Mouse (Mus musculus) midbrain, embryonic 15.5 days (tissue): ENCODE measurements around the gene Ogdh. TPM values are rescaled to one million over a fixed set of nuclear protein-coding genes. Genes with fewer than 3 reads are reported as not detected.
A peak's percentile ranks its signal among the peaks of the same experiment; 100 is the strongest.

Experiments
- ATAC-seq: fragments of 200-750 bp; cut with Nextera tagmentation; replicated peaks from 2 replicates; pipeline ENCODE4 v1.8.0; 2017; ENCODE audit warnings: moderate TSS enrichment
- H3K27ac ChIP-seq: fragments of 300-500 bp; sonication (generic); 2 replicates; pipeline ENCODE4 v1.5.1; 2015; ENCODE audit warnings: mild to moderate bottlenecking, inconsistent platforms
- H3K27me3 ChIP-seq: fragments of 300-500 bp; sonication (generic); replicated peaks from 2 replicates; pipeline ENCODE4 v1.6.1; 2015; ENCODE audit warnings: inconsistent platforms
- H3K36me3 ChIP-seq: fragments of 300-500 bp; sonication (generic); replicated peaks from 2 replicates; pipeline ENCODE4 v1.6.1; 2015; ENCODE audit warnings: inconsistent platforms
- H3K4me1 ChIP-seq: fragments of 300-500 bp; sonication (generic); 2 replicates; pipeline ENCODE4 v1.6.1; 2015; ENCODE audit warnings: inconsistent platforms
- H3K4me2 ChIP-seq: fragments of 300-500 bp; sonication (generic); 2 replicates; pipeline ENCODE4 v1.6.1; 2015; ENCODE audit warnings: inconsistent platforms, mild to moderate bottlenecking, moderate library complexity
- H3K4me3 ChIP-seq: fragments of 300-500 bp; sonication (generic); 2 replicates; pipeline ENCODE4 v1.5.1; 2015; ENCODE audit warnings: mild to moderate bottlenecking, inconsistent platforms
- H3K9ac ChIP-seq: fragments of 300-500 bp; sonication (generic); 2 replicates; pipeline ENCODE4 v1.6.1; 2015; ENCODE audit warnings: mild to moderate bottlenecking, inconsistent platforms
- H3K9me3 ChIP-seq: fragments of 300-500 bp; sonication (generic); 2 replicates; pipeline ENCODE4 v1.6.1; 2016; ENCODE audit warnings: inconsistent platforms
- WGBS: fragments of 180-500 bp; shearing (Covaris S2); methylation state at CpG from one replicate; pipeline ENCODE4 v1.1.7; 2015; ENCODE audit warnings: mixed read lengths; 5-methylcytosine and 5-hydroxymethylcytosine counted together
- polyA plus RNA-seq: library from polyadenylated mRNA; unstranded; fragments of >200 nt; fragmentation: Nextera tagmentation; extraction: Ambion mirVana; gene quantifications from 2 replicates; pipeline ENCODE4 v1.2.1, GENCODE M21; 2015

The Ogdh gene
- polyA plus RNA-seq, 1 experiment from 2014 or later, result 126 TPM

- Histone ChIP-seq H3K4me2 (peak within 1 kb of the TSS; percentile 88), H3K9ac (peak within 1 kb of the TSS; percentile 96), H3K27ac (peak within 1 kb of the TSS; percentile 87), H3K27me3 (no peaks in the 10 kb centered on the region), H3K4me3 (peak within 1 kb of the TSS; percentile 97), H3K36me3 (peaks cover 22% of the 10 kb centered on the region; the same call in 1 of the 2 replicates), H3K9me3 (no peaks in the 10 kb centered on the region), H3K4me1 (peaks cover 30% of the 10 kb centered on the region)
- peak; percentile 97 for ATAC-seq
- under 1% methylated on average over 39 of the region's 39 CpGs for WGBS
Observed at GRCm38 (mm10) chr11:6274387-6275093, 16.9 kb upstream of the Ogdh start, which contains the start of gene Tmed4. Tmed4 (minus strand) TSS chr11:6274870.

GRCm38 (mm10) chr11:6275094-6275484 lies 16.3 kb upstream of the Ogdh start:
- WGBS, result 25% methylated on average over 7 of the region's 7 CpGs
- no peak for ATAC-seq
- H3K9ac ChIP-seq, result peak overlapping the region; percentile 43
- no peaks in the 10 kb centered on the region for H3K27me3 ChIP-seq
- H3K4me3 ChIP-seq, result peak overlapping the region; percentile 97
- no peaks in the 10 kb centered on the region for H3K9me3 ChIP-seq
- H3K27ac ChIP-seq, result peak overlapping the region; percentile 87
- H3K36me3 ChIP-seq, result peaks cover 19% of the 10 kb centered on the region; the same call in 1 of the 2 replicates
- peak overlapping the region; percentile 88 for H3K4me2 ChIP-seq
- H3K4me1 ChIP-seq, result peaks cover 30% of the 10 kb centered on the region

DNA sequence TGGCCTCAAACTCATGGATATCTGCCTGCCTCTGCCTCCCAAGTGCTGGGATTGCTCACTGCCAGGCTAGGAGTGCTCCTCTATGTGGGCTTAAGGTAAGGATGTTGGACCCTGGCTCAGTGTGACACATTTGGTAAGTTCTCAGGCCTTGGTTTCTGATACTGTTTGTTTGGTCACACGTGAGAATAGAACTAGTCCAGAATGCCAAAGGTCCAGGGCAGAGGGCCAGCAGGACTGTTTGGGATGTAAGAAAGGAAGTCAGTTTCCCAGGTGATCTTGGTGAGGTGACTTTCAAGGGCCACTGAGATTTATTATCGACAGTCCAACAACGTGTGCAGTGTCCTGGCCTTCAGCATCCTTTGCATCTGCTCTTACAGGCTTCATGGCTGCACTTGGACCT lies 15.0 kb upstream of the Ogdh start:
- Histone ChIP-seq H3K27ac (no peak overlapping the region), H3K4me1 (peaks cover 30% of the 10 kb centered on the region), H3K27me3 (no peaks in the 10 kb centered on the region), H3K4me2 (no peak overlapping the region), H3K9me3 (no peaks in the 10 kb centered on the region), H3K9ac (no peak overlapping the region), H3K36me3 (peaks cover 7% of the 10 kb centered on the region; the same call in 1 of the 2 replicates), H3K4me3 (no peak overlapping the region)
- WGBS, result 87% methylated on average over 3 of the region's 3 CpGs
- no peak for ATAC-seq

DNA sequence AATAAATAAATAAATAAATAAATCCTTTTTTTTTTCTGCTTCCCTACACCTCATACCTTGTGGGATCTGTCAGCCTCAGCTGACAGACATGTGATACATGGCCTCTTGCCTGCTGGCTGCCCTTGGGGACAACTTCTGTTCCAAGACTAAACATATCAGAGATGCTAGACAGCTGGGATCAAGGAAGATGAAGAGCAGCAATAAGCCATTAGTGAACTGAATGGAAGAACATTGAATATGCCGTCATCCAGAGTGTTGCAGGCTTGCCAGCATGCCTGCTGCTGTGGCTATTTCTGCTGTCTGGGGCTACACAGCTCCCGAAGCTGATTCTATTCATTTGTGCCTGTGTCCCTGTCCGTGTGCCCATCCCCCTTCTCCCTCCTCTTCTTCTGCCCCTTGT lies 8.5 kb upstream of the Ogdh start:
- ATAC-seq, result no peak
- Histone ChIP-seq H3K4me3 (no peak overlapping the region), H3K36me3 (no peaks in the 10 kb centered on the region), H3K4me1 (no peaks in the 10 kb centered on the region), H3K9me3 (no peaks in the 10 kb centered on the region), H3K9ac (no peak overlapping the region), H3K27me3 (no peaks in the 10 kb centered on the region), H3K4me2 (no peak overlapping the region), H3K27ac (no peak overlapping the region)
- WGBS, result 73% methylated on average over 3 of the region's 3 CpGs

GRCm38 (mm10) chr11:6290138-6290537 lies 1.3 kb upstream of the Ogdh start:
- Histone ChIP-seq H3K36me3 (no peaks in the 10 kb centered on the region), H3K4me3 (no peak overlapping the region), H3K27ac (no peak overlapping the region), H3K9ac (no peak overlapping the region), H3K9me3 (no peaks in the 10 kb centered on the region), H3K27me3 (no peaks in the 10 kb centered on the region), H3K4me1 (peaks cover 9% of the 10 kb centered on the region; the same call in 1 of the 2 replicates), H3K4me2 (no peak overlapping the region)
- no peak for ATAC-seq
- 97% methylated on average over 3 of the region's 3 CpGs for WGBS

- 20% methylated on average over 3 of the region's 3 CpGs for WGBS
- no peaks in the 10 kb centered on the region for H3K9me3 ChIP-seq
- H3K27me3 ChIP-seq, result no peaks in the 10 kb centered on the region
- ATAC-seq, result no peak
- no peaks in the 10 kb centered on the region for H3K36me3 ChIP-seq
- peak overlapping the region; percentile 71 for H3K9ac ChIP-seq
- H3K4me3 ChIP-seq, result peak overlapping the region; percentile 96
- peak overlapping the region; percentile 96 for H3K27ac ChIP-seq
- peaks cover 9% of the 10 kb centered on the region; the same call in 1 of the 2 replicates for H3K4me1 ChIP-seq
- H3K4me2 ChIP-seq, result peak overlapping the region; percentile 81
Observed at GRCm38 (mm10) chr11:6290883-6291282, 550 bp upstream of the Ogdh start.

- H3K27ac ChIP-seq, result peak overlapping the region; percentile 96
- peak overlapping the region; percentile 81 for H3K4me2 ChIP-seq
- H3K4me3 ChIP-seq, result peak overlapping the region; percentile 96
- peak overlapping the region; percentile 71 for H3K9ac ChIP-seq
- no peaks in the 10 kb centered on the region for H3K27me3 ChIP-seq
- H3K4me1 ChIP-seq, result peaks cover 9% of the 10 kb centered on the region; the same call in 1 of the 2 replicates
- peak; percentile 72 for ATAC-seq
- 18% methylated on average over 33 of the region's 33 CpGs for WGBS
- 0 out of 2 replicates have a peak, but pooled peaks cover 3% of the 10 kb centered on the region for H3K36me3 ChIP-seq
- no peaks in the 10 kb centered on the region for H3K9me3 ChIP-seq
Observed at GRCm38 (mm10) chr11:6292116-6292987, 919 bp downstream of the Ogdh start.

GRCm38 (mm10) chr11:6292988-6293349 lies 1.5 kb downstream of the Ogdh start:
- H3K36me3 ChIP-seq, result peaks cover 7% of the 10 kb centered on the region
- H3K4me2 ChIP-seq, result peak overlapping the region; percentile 81
- peak overlapping the region; percentile 96 for H3K27ac ChIP-seq
- no peaks in the 10 kb centered on the region for H3K27me3 ChIP-seq
- no peak overlapping the region for H3K9ac ChIP-seq
- 91% methylated on average over 4 of the region's 4 CpGs for WGBS
- peaks cover 9% of the 10 kb centered on the region; the same call in 1 of the 2 replicates for H3K4me1 ChIP-seq
- H3K4me3 ChIP-seq, result peak overlapping the region; percentile 96
- H3K9me3 ChIP-seq, result no peaks in the 10 kb centered on the region
- ATAC-seq, result no peak

- H3K4me2 ChIP-seq, result no peak overlapping the region
- peaks cover 14% of the 10 kb centered on the region for H3K36me3 ChIP-seq
- H3K27me3 ChIP-seq, result no peaks in the 10 kb centered on the region
- peaks cover 9% of the 10 kb centered on the region; the same call in 1 of the 2 replicates for H3K4me1 ChIP-seq
- H3K9me3 ChIP-seq, result no peaks in the 10 kb centered on the region
- no peak overlapping the region for H3K9ac ChIP-seq
- no peak for ATAC-seq
- 92% methylated on average over 2 of the region's 2 CpGs for WGBS
- no peak overlapping the region for H3K4me3 ChIP-seq
- no peak overlapping the region for H3K27ac ChIP-seq
Observed at GRCm38 (mm10) chr11:6293601-6294000, 2.2 kb downstream of the Ogdh start.

GRCm38 (mm10) chr11:6294632-6295031 lies 3.2 kb downstream of the Ogdh start:
- Histone ChIP-seq H3K4me3 (no peak overlapping the region), H3K4me2 (no peak overlapping the region), H3K9ac (no peak overlapping the region), H3K36me3 (peaks cover 17% of the 10 kb centered on the region), H3K9me3 (no peaks in the 10 kb centered on the region), H3K27me3 (no peaks in the 10 kb centered on the region), H3K27ac (no peak overlapping the region), H3K4me1 (peaks cover 9% of the 10 kb centered on the region; the same call in 1 of the 2 replicates)
- 94% methylated on average over 4 of the region's 4 CpGs for WGBS
- ATAC-seq, result no peak

DNA sequence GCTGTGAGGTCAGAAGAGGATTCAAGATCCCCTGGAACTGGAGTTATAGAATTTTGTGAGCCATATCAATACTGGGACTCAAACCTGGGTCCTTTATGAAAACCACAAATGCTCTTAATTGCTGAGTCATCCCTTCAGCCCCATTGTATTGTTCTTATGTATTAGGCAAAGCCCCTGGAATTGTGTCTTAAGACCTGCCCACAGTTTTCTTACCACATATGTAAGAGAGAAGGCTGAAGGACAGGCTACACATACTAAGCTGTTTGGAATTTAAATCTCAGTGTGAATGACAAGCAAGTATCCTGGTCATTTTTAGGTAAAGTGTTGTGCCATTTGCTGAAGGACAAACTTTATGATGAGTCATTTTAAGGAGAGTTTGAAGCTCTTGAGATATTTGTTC lies 4.6 kb downstream of the Ogdh start:
- no peaks in the 10 kb centered on the region for H3K27me3 ChIP-seq
- H3K4me3 ChIP-seq, result no peak overlapping the region
- H3K9ac ChIP-seq, result no peak overlapping the region
- H3K9me3 ChIP-seq, result no peaks in the 10 kb centered on the region
- H3K4me2 ChIP-seq, result no peak overlapping the region
- no peak for ATAC-seq
- no peak overlapping the region for H3K27ac ChIP-seq
- H3K36me3 ChIP-seq, result peaks cover 21% of the 10 kb centered on the region
- H3K4me1 ChIP-seq, result peaks cover 9% of the 10 kb centered on the region; the same call in 1 of the 2 replicates

- H3K27ac ChIP-seq, result no peak overlapping the region
- H3K4me1 ChIP-seq, result no peaks in the 10 kb centered on the region
- no peak overlapping the region for H3K9ac ChIP-seq
- H3K9me3 ChIP-seq, result no peaks in the 10 kb centered on the region
- ATAC-seq, result no peak
- WGBS, result 94% methylated on average over 2 of the region's 2 CpGs
- no peak overlapping the region for H3K4me2 ChIP-seq
- no peaks in the 10 kb centered on the region for H3K27me3 ChIP-seq
- H3K4me3 ChIP-seq, result no peak overlapping the region
- peaks cover 23% of the 10 kb centered on the region for H3K36me3 ChIP-seq
Observed at GRCm38 (mm10) chr11:6299435-6299834, 8.0 kb downstream of the Ogdh start.
